Mouse (Mus musculus) forebrain, embryonic 10.5 days (tissue): ENCODE data around the gene Srgap2. TPM values are rescaled to one million over a fixed set of nuclear protein-coding genes. Genes with fewer than 3 reads are reported as not detected.

Source experiments
- DNase-seq: peaks from one replicate; pipeline ENCODE4 v3.0.0-alpha.2; 2017; ENCODE audit warnings: low spot score; ENCODE audit errors: extremely low spot score
- H3K27ac ChIP-seq: fragments of 300-500 bp; sonication (generic); 2 replicates; pipeline ENCODE4 v1.5.1; 2016; ENCODE audit warnings: mild to moderate bottlenecking
- H3K27me3 ChIP-seq: fragments of 300-500 bp; sonication (generic); 2 replicates; pipeline ENCODE4 v1.6.1; 2016; ENCODE audit warnings: mild to moderate bottlenecking; ENCODE audit not compliant: poor library complexity, severe bottlenecking
- H3K36me3 ChIP-seq: fragments of 300-500 bp; sonication (generic); replicated peaks from 2 replicates; pipeline ENCODE4 v1.6.1; 2016; ENCODE audit warnings: mild to moderate bottlenecking, moderate library complexity
- H3K4me1 ChIP-seq: fragments of 300-500 bp; sonication (generic); 2 replicates; pipeline ENCODE4 v1.6.1; 2016
- H3K4me3 ChIP-seq: fragments of 300-500 bp; sonication (generic); 2 replicates; pipeline ENCODE4 v1.5.1; 2016; ENCODE audit warnings: mild to moderate bottlenecking, moderate library complexity
- H3K9me3 ChIP-seq: fragments of 300-500 bp; sonication (generic); 2 replicates; pipeline ENCODE4 v1.6.1; 2016; ENCODE audit warnings: mild to moderate bottlenecking, moderate library complexity
- WGBS: fragments of 180-500 bp; shearing (Covaris S2); methylation state at CpG from one replicate; pipeline ENCODE4 v1.1.7; 2016; 5-methylcytosine and 5-hydroxymethylcytosine counted together
- polyA plus RNA-seq: library from polyadenylated mRNA; unstranded; fragments of >200 nt; fragmentation: Nextera tagmentation; extraction: Ambion mirVana; gene quantifications from 2 replicates; pipeline ENCODE4 v1.2.1, GENCODE M21; 2016

The Srgap2 gene
- polyA plus RNA-seq, 1 experiment from 2014 or later: 19.1 TPM

DNA sequence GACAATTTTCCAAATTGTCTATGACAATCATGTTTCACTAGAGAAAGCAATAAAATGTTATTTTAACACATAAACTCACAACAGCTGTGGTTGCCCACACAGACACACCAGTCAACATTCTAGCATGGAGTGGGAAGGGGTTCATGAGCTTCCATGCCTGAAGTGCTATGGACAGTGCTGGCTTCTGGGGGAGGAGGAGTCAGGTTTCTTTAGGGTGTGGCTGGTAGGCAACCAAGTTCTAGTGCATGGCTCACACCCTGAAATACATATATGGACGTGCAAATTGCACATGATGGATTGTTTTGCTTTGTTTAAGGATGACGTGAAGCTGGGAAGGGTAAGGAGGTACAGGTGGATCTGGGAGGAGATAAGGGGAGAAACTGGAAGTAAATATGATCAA lies 72.8 kb downstream of the Srgap2 start:
- Histone ChIP-seq H3K27ac (no peak overlapping the region), H3K27me3 (no peaks in the 10 kb centered on the region), H3K9me3 (no peaks in the 10 kb centered on the region), H3K4me3 (no peak overlapping the region), H3K36me3 (0 out of 2 replicates have a peak, but pooled peaks cover 4% of the 10 kb centered on the region), H3K4me1 (peaks cover 24% of the 10 kb centered on the region)
- WGBS: 85% methylated on average over 2 of the region's 2 CpGs
- DNase-seq: no peak

DNA sequence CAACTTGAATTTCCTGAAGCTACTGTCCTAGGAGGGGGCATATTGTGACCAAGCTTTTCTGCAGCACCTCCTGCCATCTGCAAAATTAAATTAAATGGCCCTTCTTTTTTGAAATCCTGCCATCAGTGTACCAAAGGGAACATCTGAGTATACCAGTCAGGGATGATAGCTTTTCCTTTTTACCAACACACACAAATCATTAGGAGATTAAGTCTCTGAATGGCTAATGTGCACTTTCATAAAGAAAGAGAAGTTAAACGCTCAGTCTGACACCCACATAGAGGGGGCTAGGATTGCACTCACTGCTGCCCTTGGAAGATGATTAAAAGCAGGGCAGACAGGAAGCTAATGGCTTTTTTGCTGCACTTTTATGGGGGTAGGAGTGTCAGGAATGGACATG lies 73.8 kb downstream of the Srgap2 start:
- no peak for DNase-seq
- Histone ChIP-seq H3K27me3 (no peaks in the 10 kb centered on the region), H3K9me3 (no peaks in the 10 kb centered on the region), H3K4me1 (peaks cover 24% of the 10 kb centered on the region), H3K36me3 (0 out of 2 replicates have a peak, but pooled peaks cover 4% of the 10 kb centered on the region), H3K4me3 (no peak overlapping the region), H3K27ac (no peak overlapping the region)
- WGBS: 45% methylated on average over 1 of the region's 1 CpGs

DNA sequence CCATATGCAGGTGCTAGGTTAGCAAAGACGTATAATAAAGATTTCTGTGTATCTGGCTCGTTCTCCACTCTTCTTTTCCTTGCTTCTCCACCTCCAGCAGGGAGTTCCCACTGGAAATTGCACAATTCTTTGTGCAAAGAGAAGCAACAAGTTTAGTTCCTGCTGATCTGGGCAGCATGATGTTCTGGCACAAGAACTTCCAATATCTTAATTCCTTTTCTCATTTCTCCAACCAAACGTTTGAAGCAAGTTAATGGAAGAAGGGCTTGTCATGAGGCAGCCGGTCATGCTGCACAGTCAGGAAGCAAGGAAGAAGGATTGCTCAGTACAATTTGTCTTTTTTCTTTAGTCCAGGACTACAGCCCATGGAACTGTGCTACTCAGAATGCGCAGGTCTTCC lies 78.8 kb downstream of the Srgap2 start:
- 89% methylated on average over 5 of the region's 5 CpGs for WGBS
- 0 out of 2 replicates have a peak, but pooled peaks cover 4% of the 10 kb centered on the region for H3K36me3 ChIP-seq
- H3K4me1 ChIP-seq: peaks cover 6% of the 10 kb centered on the region
- H3K27me3 ChIP-seq: no peaks in the 10 kb centered on the region
- no peak overlapping the region for H3K27ac ChIP-seq
- DNase-seq: no peak
- no peak overlapping the region for H3K4me3 ChIP-seq
- H3K9me3 ChIP-seq: no peaks in the 10 kb centered on the region

DNA sequence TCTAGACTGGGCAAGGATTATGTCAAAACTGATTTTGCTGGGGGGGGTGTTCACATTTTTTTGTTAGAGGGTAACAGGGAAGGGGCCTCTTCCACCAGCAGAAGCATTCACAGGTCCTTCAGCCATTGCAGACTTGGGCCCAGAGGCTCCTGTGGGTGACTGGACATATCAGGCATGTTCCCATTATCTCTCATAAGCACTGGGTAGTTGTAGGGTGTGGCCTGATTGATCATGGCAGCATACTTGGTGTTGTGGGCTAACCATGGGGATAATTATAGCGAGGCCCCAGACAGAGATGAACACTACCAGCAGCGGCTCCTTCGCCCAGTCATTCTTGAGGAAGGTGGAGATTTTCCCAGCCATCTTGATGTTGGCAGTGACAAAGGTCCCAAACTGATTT lies 79.8 kb downstream of the Srgap2 start:
- DNase-seq: no peak
- Histone ChIP-seq H3K4me3 (no peak overlapping the region), H3K27ac (no peak overlapping the region), H3K27me3 (no peaks in the 10 kb centered on the region), H3K36me3 (0 out of 2 replicates have a peak, but pooled peaks cover 4% of the 10 kb centered on the region), H3K4me1 (no peaks in the 10 kb centered on the region), H3K9me3 (no peaks in the 10 kb centered on the region)
- 94% methylated on average over 3 of the region's 3 CpGs for WGBS

DNA sequence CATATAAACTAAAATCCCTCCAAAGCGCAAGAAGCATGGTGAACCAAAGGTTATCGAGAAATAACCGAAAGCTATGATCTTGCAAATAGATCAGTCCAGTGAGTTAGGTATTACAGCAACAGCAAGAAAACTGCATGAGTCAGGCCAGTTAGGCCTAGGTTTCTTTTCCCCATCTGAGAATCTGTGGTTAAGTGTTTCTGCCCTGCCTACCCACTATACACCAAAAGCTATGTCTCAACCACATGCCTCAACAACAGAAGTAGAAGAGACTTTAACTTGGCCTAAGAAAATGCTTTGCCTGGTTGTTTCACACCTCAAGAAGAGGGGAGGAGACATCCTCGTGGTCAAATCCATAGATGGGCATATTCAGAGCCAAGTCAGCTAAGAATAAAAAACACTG lies 80.6 kb downstream of the Srgap2 start:
- DNase-seq: no peak
- WGBS: 93% methylated on average over 4 of the region's 4 CpGs
- H3K36me3 ChIP-seq: no peaks in the 10 kb centered on the region

DNA sequence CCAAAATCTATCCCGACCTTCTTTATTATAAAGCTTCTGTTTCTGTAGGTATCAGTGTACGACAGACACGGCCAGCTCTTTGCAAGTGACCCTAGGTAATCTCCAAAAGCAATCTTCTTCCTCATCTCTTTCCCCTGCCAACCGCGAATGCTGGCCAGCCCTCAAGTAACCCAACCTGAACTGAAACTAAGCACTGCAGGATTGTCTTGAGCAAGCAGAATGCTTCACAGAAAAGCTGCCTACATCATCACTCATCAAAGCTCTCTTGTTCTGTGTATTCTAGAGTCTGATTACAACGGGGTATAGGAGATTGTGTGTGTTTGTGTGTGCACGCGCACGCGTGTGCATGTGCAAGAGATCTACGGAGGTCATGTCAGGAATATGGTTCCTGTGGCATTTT lies 88.6 kb downstream of the Srgap2 start:
- no peak overlapping the region for H3K27ac ChIP-seq
- peaks cover 7% of the 10 kb centered on the region; the same call in 1 of the 2 replicates for H3K4me1 ChIP-seq
- H3K36me3 ChIP-seq: no peaks in the 10 kb centered on the region; the same call in none of the 2 replicates
- WGBS: 90% methylated on average over 11 of the region's 11 CpGs
- no peak overlapping the region for H3K4me3 ChIP-seq
- H3K27me3 ChIP-seq: no peaks in the 10 kb centered on the region
- H3K9me3 ChIP-seq: no peaks in the 10 kb centered on the region
- DNase-seq: no peak

More for the DNA sequence above, 80.6 kb downstream of the Srgap2 start:
- Histone ChIP-seq H3K27ac (no peak overlapping the region), H3K4me3 (no peak overlapping the region), H3K9me3 (no peaks in the 10 kb centered on the region), H3K27me3 (no peaks in the 10 kb centered on the region), H3K4me1 (no peaks in the 10 kb centered on the region)

DNA sequence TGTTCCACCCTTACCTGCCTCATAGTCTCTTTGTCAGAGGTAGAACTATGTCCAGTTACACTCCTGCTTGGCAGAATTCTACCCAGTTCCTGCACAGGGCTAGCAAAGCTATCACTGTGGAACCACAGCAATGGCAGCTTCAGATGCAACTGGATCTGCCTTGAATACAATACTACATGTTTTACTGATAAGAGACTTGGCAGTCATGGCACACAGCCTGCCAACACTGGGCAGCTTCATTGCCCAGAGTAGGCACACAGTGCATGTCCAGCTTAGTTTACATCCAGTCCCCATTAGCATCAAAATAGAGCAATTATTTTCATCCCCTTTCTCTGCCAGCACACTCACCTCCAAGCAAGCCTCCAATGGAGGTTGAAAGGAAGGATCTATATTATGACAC lies 89.2 kb downstream of the Srgap2 start:
- no peaks in the 10 kb centered on the region; the same call in none of the 2 replicates for H3K36me3 ChIP-seq
- no peak overlapping the region for H3K27ac ChIP-seq
- H3K27me3 ChIP-seq: no peaks in the 10 kb centered on the region
- H3K4me1 ChIP-seq: peaks cover 7% of the 10 kb centered on the region; the same call in 1 of the 2 replicates
- H3K4me3 ChIP-seq: no peak overlapping the region
- no peaks in the 10 kb centered on the region for H3K9me3 ChIP-seq
- DNase-seq: no peak

DNA sequence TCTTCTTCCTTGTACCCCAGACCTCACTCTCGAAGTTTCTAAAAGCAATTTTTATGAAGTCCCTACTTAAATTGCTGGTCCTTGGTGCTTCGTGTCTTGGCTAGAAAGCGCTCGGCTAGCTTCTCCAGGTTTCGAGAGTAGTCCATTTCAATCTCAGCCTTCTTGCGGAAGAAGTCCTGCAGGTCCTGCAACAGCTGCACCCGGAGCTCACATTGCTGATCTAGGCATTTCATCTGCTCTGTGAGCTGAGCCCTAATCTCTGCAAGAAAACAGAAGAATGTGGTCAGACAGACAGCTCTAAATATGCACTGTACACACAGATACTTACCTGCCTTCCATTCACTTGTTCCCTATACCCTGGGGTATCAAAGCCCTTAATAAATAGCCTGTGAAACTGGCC lies 90.5 kb downstream of the Srgap2 start:
- H3K4me1 ChIP-seq: peaks cover 15% of the 10 kb centered on the region
- H3K27me3 ChIP-seq: no peaks in the 10 kb centered on the region
- no peak for DNase-seq
- 91% methylated on average over 7 of the region's 7 CpGs for WGBS
- no peaks in the 10 kb centered on the region for H3K9me3 ChIP-seq
- H3K4me3 ChIP-seq: no peak overlapping the region
- H3K36me3 ChIP-seq: no peaks in the 10 kb centered on the region; the same call in none of the 2 replicates
- H3K27ac ChIP-seq: no peak overlapping the region

DNA sequence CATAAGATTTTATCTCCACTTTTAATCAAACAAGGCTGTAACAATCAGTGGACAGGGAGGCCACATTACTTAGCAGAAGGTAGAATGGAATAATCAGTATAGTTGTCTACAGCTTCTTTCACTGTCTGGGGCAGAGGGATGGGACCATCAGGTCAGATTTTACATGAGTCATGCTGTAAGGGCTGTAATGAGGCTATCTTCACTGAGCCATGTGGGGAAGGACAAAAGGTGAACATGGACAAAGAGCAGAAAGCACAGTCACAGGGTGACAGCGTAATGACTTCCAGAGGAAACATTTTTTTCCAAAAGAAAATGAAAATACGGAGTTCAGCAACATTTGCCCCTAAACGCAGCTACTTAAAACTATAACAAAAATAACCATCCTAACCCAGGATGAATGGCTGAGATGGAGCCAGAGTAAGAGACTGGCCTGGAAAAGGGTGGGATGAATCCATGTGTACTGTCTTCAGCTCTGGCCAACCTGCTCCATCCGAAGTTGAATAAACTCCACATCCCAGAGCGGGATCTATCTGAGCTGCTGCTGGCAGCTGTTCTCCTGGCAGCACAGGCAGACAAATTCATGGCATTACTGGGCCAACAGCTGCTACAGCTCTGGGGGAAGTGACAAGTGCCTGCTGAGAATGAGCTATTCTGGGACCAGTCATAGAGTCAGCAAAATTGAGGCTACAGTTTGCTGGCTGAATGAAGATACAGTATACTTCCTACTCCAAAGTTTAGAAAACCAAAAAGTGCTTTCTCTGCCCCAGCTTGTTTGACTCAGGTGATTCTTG lies 95.5 kb downstream of the Srgap2 start:
- Histone ChIP-seq H3K4me1 (peaks cover 40% of the 10 kb centered on the region), H3K27me3 (no peaks in the 10 kb centered on the region), H3K4me3 (no peak overlapping the region), H3K36me3 (peaks cover 3% of the 10 kb centered on the region), H3K9me3 (no peaks in the 10 kb centered on the region), H3K27ac (no peak overlapping the region)
- no peak for DNase-seq
- WGBS: 78% methylated on average over 5 of the region's 5 CpGs

DNA sequence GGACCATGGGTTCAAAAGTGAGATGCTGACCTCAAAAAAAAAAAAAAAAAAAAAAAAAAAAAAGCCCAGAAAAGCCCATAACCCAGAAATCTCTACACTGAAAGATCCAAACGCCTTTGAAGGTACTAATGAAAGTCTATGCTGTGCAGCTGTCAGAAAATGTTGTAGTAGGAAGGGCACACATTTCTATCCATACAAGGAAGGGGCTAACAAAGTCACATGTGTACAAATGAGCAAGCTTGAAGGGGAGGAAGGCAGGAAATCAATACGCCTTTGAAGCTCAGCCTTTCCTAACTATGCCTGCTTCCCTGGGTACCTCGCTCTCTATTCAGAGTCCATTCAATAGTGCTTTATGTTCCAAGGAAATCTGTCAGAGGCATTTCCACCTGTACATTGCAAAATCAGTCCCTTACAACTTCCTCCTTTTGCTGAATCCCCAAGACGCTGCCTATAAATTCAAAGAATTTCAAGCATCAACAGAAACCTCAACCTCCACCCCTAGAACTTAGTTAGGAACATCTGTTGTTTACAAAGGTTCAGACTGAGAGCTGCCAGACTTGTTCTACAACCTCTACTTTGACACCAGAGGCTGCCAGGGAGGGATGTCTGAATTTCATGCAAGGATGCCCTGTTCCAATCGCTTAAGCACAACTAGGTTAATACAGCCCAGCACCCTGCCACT lies 99.9 kb downstream of the Srgap2 start:
- WGBS: 15% methylated on average over 5 of the region's 5 CpGs
- H3K27ac ChIP-seq: peak overlapping the region; percentile 11; the same call in 1 of the 2 replicates
- no peaks in the 10 kb centered on the region for H3K9me3 ChIP-seq
- DNase-seq: peak; percentile 23
- peaks cover 41% of the 10 kb centered on the region for H3K4me1 ChIP-seq
- no peak overlapping the region for H3K4me3 ChIP-seq
- H3K36me3 ChIP-seq: 0 out of 2 replicates have a peak, but pooled peaks cover 3% of the 10 kb centered on the region
- H3K27me3 ChIP-seq: no peaks in the 10 kb centered on the region

DNA sequence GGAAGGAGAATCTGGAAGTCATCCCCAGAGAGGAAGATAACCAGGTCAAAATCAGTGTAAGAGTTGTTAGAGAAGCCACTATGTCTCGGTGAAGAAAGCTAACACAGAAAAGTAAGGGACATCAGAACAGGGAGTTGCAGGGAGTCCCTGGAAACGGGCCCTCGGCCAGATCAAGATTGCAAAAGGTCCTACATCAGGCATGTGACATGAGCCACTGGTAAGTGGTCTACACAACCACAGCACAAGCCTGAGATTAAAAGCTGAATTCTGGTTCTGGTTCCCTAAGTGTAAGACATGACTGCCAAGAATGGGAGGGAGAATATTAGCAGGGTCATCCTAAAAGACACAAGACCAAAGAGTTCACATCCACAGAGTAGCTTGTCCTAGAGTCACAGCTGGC lies 104.1 kb downstream of the Srgap2 start:
- Histone ChIP-seq H3K4me1 (peaks cover 23% of the 10 kb centered on the region), H3K9me3 (no peaks in the 10 kb centered on the region), H3K36me3 (no peaks in the 10 kb centered on the region), H3K4me3 (no peak overlapping the region), H3K27ac (no peak overlapping the region), H3K27me3 (no peaks in the 10 kb centered on the region)
- 89% methylated on average over 3 of the region's 3 CpGs for WGBS
- no peak for DNase-seq

DNA sequence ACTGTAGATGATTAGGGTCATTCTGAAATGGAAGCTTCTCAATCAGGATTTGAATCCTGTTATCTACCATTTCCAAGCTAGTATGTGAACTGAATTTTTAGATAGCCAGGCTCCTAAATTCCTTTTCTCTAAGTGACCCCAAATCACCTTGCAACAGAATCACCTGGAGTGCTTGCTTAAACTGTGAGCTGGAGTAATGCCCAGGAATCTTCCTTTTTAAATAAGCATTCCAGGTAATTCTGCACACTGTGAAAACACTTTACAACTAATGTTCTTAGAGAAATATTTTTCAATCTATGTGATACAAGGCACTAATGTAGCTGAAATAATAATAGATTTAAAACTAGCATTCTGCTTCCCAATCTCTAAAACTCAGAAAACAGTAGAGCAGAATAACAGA lies 106.0 kb downstream of the Srgap2 start:
- Histone ChIP-seq H3K27ac (no peak overlapping the region), H3K36me3 (no peaks in the 10 kb centered on the region), H3K4me1 (peaks cover 11% of the 10 kb centered on the region; the same call in 1 of the 2 replicates), H3K27me3 (no peaks in the 10 kb centered on the region), H3K9me3 (no peaks in the 10 kb centered on the region), H3K4me3 (no peak overlapping the region)
- no peak for DNase-seq

DNA sequence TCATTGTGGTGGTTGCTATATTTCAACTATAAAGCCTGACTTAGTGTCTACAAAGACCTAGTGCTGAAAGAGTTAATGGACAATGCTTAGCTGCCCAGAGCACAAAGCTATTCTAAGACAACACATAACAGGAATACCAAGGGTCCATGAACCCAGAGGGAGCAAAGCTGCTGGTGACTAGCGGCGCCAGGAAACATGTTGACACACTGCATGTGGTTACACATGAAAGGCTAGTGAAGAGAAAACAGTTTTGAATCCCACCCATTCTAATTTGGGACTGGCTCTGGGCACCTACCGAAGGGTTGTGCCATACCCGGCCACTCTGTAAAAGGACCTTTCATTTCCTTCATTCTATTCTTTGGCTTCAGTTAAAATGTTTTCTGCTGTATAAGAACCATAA lies 106.5 kb downstream of the Srgap2 start:
- H3K27me3 ChIP-seq: no peaks in the 10 kb centered on the region
- no peaks in the 10 kb centered on the region for H3K9me3 ChIP-seq
- no peak overlapping the region for H3K4me3 ChIP-seq
- H3K27ac ChIP-seq: no peak overlapping the region
- 79% methylated on average over 4 of the region's 4 CpGs for WGBS
- no peak for DNase-seq
- H3K4me1 ChIP-seq: peaks cover 11% of the 10 kb centered on the region; the same call in 1 of the 2 replicates
- H3K36me3 ChIP-seq: no peaks in the 10 kb centered on the region
